Mouse (Mus musculus) testis, adult 2 months (tissue): ENCODE measurements at regions not wholly inside any gene's neighbourhood (a gene's known extent, or its start where the extent isn't known, plus 50 kb on each side); places are given as distances from the start of the nearest gene placed in this dataset.

Experiments
- H3K27ac ChIP-seq: fragments of 200-500 bp; 2 replicates; pipeline ENCODE4 v1.5.1; 2012; ENCODE audit warnings: low read depth, low read length; ENCODE audit not compliant: control insufficient read depth, insufficient read depth
- H3K27me3 ChIP-seq: fragments of 200-500 bp; 2 replicates; pipeline ENCODE4 v1.6.1; 2012; ENCODE audit warnings: mild to moderate bottlenecking, low read length, moderate library complexity; ENCODE audit not compliant: control insufficient read depth, insufficient read depth
- H3K36me3 ChIP-seq: fragments of 200-500 bp; 2 replicates; pipeline ENCODE4 v1.6.1; 2012; ENCODE audit warnings: mild to moderate bottlenecking, low read length; ENCODE audit not compliant: control insufficient read depth, insufficient read depth
- H3K4me1 ChIP-seq: fragments of 200-500 bp; 2 replicates; pipeline ENCODE4 v1.6.1; 2012; ENCODE audit warnings: low read length; ENCODE audit not compliant: control insufficient read depth, insufficient read depth
- H3K4me3 ChIP-seq: fragments of 200-500 bp; 2 replicates; pipeline ENCODE4 v1.5.1; 2012; ENCODE audit warnings: low read depth, mild to moderate bottlenecking, low read length, moderate library complexity, mixed read lengths; ENCODE audit not compliant: control insufficient read depth
- CTCF ChIP-seq: fragments of 200-500 bp; IDR thresholded peaks from 2 replicates; pipeline ENCODE4 v1.5.1; 2012; ENCODE audit warnings: low read depth, mild to moderate bottlenecking, inconsistent platforms, low read length, moderate library complexity; ENCODE audit not compliant: control insufficient read depth, insufficient read depth, insufficient replicate concordance
- POLR2A ChIP-seq: fragments of 200-500 bp; IDR thresholded peaks from 2 replicates; pipeline ENCODE4 v1.6.1; 2012; ENCODE audit warnings: low read depth, mild to moderate bottlenecking, inconsistent platforms, low read length, moderate library complexity; ENCODE audit not compliant: control insufficient read depth

- no peak for TF ChIP-seq CTCF
- Histone ChIP-seq H3K27ac (no peak overlapping the region), H3K36me3 (no peaks in the 10 kb centered on the region), H3K27me3 (no peaks in the 10 kb centered on the region), H3K4me1 (no peaks in the 10 kb centered on the region), H3K4me3 (no peak overlapping the region)
These were observed 273.9 kb downstream of the Gm826 start for GRCm38 (mm10) chr2:160060091-160060490.

DNA sequence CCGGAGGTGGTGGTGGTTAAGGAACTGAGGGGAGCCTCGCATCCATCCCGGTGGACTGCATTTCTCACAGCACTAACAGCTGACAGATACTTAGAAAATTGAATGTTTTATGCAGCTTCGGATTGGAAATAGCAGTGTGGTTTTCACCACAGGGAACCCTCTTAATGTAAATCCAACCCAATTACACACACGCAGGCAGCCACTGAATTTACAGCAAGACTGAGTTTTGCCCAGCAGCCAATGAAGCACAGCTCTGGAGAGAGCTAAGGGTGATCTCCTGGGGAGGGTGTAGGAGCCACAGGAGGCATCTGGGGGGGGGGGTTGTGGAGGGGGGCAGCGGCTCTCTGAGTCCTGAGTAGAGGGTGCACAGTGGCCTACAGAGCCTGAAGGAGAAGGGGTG lies 276.8 kb downstream of the Gm826 start:
- TF ChIP-seq CTCF: no peak
- TF ChIP-seq POLR2A: no peak
- H3K4me1 ChIP-seq: no peaks in the 10 kb centered on the region
- H3K4me3 ChIP-seq: no peak overlapping the region
- no peak overlapping the region for H3K27ac ChIP-seq
- no peaks in the 10 kb centered on the region for H3K27me3 ChIP-seq
- no peaks in the 10 kb centered on the region for H3K36me3 ChIP-seq

GRCm38 (mm10) chr2:160054411-160054810 lies 279.6 kb downstream of the Gm826 start:
- H3K27me3 ChIP-seq: no peaks in the 10 kb centered on the region
- H3K27ac ChIP-seq: no peak overlapping the region
- no peak overlapping the region for H3K4me3 ChIP-seq
- H3K4me1 ChIP-seq: no peaks in the 10 kb centered on the region
- no peak for TF ChIP-seq POLR2A
- no peak for TF ChIP-seq CTCF
- H3K36me3 ChIP-seq: no peaks in the 10 kb centered on the region

- Histone ChIP-seq H3K4me1 (peaks cover 12% of the 10 kb centered on the region), H3K36me3 (no peaks in the 10 kb centered on the region), H3K27me3 (no peaks in the 10 kb centered on the region), H3K4me3 (no peak overlapping the region), H3K27ac (no peak overlapping the region)
- TF ChIP-seq POLR2A (no peak), CTCF (no peak)
These were observed 285.7 kb downstream of the Gm826 start for GRCm38 (mm10) chr2:160048286-160048685.

- H3K4me3 ChIP-seq: no peak overlapping the region
- no peaks in the 10 kb centered on the region for H3K36me3 ChIP-seq
- H3K4me1 ChIP-seq: peaks cover 12% of the 10 kb centered on the region
- TF ChIP-seq CTCF (no peak), POLR2A (no peak)
- no peaks in the 10 kb centered on the region for H3K27me3 ChIP-seq
- no peak overlapping the region for H3K27ac ChIP-seq
These were observed 286.9 kb downstream of the Gm826 start for GRCm38 (mm10) chr2:160046881-160047543.

DNA sequence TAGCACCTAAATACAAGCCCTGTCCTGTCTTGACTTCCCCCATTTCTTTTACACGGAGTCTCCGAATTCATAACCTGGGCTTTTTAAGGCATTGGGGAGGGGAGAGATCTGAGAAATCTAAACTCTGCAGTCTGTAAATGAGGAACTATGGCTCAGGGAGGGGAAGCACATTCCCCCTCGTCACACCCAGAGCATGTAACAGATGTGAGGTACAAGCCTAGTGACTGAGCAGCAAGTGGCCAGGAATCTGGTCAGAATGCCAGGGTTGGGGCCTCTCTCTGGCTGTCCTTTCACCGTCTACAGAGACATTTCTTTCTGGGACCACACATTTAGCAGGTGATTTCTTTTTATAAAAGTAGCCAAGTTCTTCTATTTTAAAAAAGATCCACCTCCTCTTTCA lies 289.4 kb downstream of the Gm826 start:
- H3K27ac ChIP-seq: no peak overlapping the region
- H3K4me1 ChIP-seq: peaks cover 12% of the 10 kb centered on the region
- no peaks in the 10 kb centered on the region for H3K36me3 ChIP-seq
- H3K27me3 ChIP-seq: no peaks in the 10 kb centered on the region
- no peak for TF ChIP-seq CTCF
- no peak for TF ChIP-seq POLR2A
- H3K4me3 ChIP-seq: no peak overlapping the region

DNA sequence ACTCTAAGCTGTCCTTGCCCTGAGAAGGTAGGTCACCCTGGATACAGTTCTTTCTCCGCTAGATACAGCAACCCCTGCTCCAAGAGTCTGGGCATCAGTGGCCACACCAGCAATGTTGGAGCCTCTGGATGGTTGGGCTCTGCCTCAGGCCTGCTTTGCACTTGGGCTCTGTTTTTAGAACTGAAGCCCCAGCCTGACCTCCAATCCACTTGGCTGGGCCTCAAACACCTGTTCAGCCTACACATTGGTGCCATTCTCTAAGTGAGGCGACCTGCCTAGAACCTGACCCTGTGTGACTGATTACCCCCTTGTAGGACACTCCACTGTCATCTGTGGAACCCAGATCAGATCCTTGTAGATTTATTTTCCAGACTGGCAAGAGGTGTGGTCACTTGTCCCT lies 289.8 kb downstream of the Gm826 start:
- Histone ChIP-seq H3K27me3 (no peaks in the 10 kb centered on the region), H3K4me1 (peaks cover 12% of the 10 kb centered on the region), H3K4me3 (no peak overlapping the region), H3K27ac (no peak overlapping the region), H3K36me3 (no peaks in the 10 kb centered on the region)
- TF ChIP-seq POLR2A (no peak), CTCF (no peak)

DNA sequence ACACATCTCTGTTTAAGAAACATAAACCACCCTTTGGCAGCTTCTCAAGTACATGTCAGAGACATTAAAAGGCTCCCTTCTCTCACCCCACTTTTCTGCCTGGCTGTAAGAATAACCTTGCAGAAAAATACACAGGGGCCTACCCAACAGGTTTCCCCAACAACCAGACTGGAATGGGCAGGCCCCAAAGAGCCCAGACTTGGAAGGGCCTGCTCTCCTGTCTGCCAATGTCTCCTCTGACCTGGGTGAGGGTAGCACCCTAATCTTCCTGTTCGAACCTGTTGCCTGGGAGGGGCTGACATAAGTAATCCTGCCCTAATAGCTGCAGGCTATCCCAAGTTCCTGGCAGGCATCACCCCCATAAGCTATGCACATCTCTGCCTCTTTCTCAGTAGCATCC lies 304.5 kb downstream of the Gm826 start:
- Histone ChIP-seq H3K27ac (no peak overlapping the region), H3K36me3 (no peaks in the 10 kb centered on the region), H3K4me3 (no peak overlapping the region), H3K27me3 (no peaks in the 10 kb centered on the region), H3K4me1 (no peaks in the 10 kb centered on the region)
- TF ChIP-seq CTCF (no peak), POLR2A (no peak)
